Mouse (Mus musculus): ENCODE measurements around the gene Xirp1.

The Xirp1 gene

DNA sequence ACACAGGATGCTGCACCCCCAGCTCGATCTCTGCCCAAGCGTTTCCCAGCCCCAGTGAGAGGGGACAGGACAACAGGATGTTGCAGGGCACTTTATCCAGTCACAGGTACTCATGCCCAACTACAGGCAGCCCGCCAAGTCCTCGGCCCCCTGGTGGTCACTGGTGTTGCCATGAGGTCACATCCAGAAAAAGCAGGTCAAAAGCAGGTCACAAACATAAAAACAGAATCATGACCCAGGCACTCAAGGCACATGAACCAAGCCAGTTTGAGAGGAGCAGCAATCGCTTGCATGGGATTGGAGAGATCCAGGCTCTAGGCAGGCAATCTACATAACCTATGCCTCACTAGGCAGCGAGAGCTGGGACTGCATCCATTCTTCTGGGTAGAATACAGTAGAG lies 53.2 kb downstream of the Xirp1 start:
- DNase-seq = peak; percentile 85

GRCm38 (mm10) chr9:119969811-119970210 lies 53.6 kb downstream of the Xirp1 start:
- DNase-seq = no peak

- DNase-seq = no peak
Measured at GRCm38 (mm10) chr9:119966221-119966910, 57.0 kb downstream of the Xirp1 start.

DNA sequence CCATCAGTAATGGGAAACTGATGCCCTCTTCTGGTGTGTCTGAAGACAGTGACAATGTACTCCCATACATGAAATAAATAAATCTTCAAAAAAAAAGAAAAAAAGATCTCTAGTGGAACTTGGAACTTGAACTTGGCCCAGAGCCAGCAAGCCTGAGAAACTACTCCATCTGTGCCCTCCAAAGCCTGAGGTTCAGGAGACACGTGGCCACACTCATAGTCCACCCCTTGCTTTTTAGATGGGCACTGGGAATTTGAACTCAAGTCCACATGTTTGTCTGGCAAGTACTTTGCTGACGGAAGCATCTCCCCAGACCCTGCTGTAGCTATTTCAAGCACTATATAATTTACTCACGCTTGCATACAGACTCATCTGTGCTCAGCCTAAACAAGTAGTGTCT lies 58.2 kb downstream of the Xirp1 start:
- peak; percentile 34 for DNase-seq

GRCm38 (mm10) chr9:119964206-119964605 lies 59.2 kb downstream of the Xirp1 start:
- peak; percentile 86 for DNase-seq

Data from lung, postnatal 36 days (tissue).